Mouse (Mus musculus) kidney, adult 2 months (tissue): ENCODE measurements around the gene Cks1brt. TPM values are rescaled to one million over a fixed set of nuclear protein-coding genes. Genes with fewer than 3 reads are reported as not detected.

Experiments
- DNase-seq: peaks from one replicate; pipeline ENCODE4 v3.0.0; 2021
- H3K27ac ChIP-seq: fragments of 200-500 bp; 2 replicates; pipeline ENCODE4 v1.5.1; 2012; ENCODE audit warnings: low read depth, low read length, control low read depth, inconsistent platforms; ENCODE audit not compliant: insufficient read depth
- H3K27me3 ChIP-seq: fragments of 200-500 bp; replicated peaks from 2 replicates; pipeline ENCODE4 v1.6.1; 2012; ENCODE audit warnings: mild to moderate bottlenecking, moderate library complexity, low read length, inconsistent platforms; ENCODE audit not compliant: control insufficient read depth, insufficient read depth
- H3K36me3 ChIP-seq: fragments of 200-500 bp; 2 replicates; pipeline ENCODE4 v1.6.1; 2012; ENCODE audit warnings: mild to moderate bottlenecking, moderate library complexity, low read length, inconsistent platforms; ENCODE audit not compliant: control insufficient read depth, insufficient read depth
- H3K4me1 ChIP-seq: fragments of 200-500 bp; 2 replicates; pipeline ENCODE4 v1.6.1; 2011; ENCODE audit warnings: low read length; ENCODE audit not compliant: control insufficient read depth, insufficient read depth
- H3K4me3 ChIP-seq: fragments of 200-500 bp; 2 replicates; pipeline ENCODE4 v1.5.1; 2011; ENCODE audit warnings: mild to moderate bottlenecking, low read depth, low read length, control low read depth; ENCODE audit not compliant: insufficient read depth
- CTCF ChIP-seq: fragments of 200-500 bp; conservative IDR thresholded peaks from 2 replicates; pipeline ENCODE4 v1.5.1; 2011; ENCODE audit warnings: low read depth, mild to moderate bottlenecking, control low read depth, low read length, moderate library complexity, mixed read lengths; ENCODE audit not compliant: insufficient read depth, insufficient read length
- WGBS: fragments of 180-500 bp; shearing (Covaris S2); methylation state at CpG from one replicate; pipeline ENCODE4 v1.1.7; 2018; 5-methylcytosine and 5-hydroxymethylcytosine counted together
- polyA plus RNA-seq: library from polyadenylated mRNA; depleted of rRNA; stranded (reverse); fragments of >200 nt; gene quantifications from 2 replicates; pipeline ENCODE4 v1.2.3, GENCODE M21; 2012; rRNA removed

The Cks1brt gene
- polyA plus RNA-seq, 1 experiment, result not detected

GRCm38 (mm10) chr8:85220992-85221391, 69.3 kb downstream of the Cks1brt start:
- WGBS, result 28% methylated on average over 6 of the region's 6 CpGs
- H3K27ac ChIP-seq, result no peak overlapping the region
- peak; percentile 18 for DNase-seq

More at GRCm38 (mm10) chr8:85220992-85221391, 69.3 kb downstream of the Cks1brt start:
- no peaks in the 10 kb centered on the region for H3K27me3 ChIP-seq
- no peaks in the 10 kb centered on the region for H3K4me1 ChIP-seq
- H3K36me3 ChIP-seq, result no peaks in the 10 kb centered on the region
- TF ChIP-seq CTCF, result no peak
- H3K4me3 ChIP-seq, result no peak overlapping the region

Other genes starting within 250 kb of the Cks1brt start
- 3.2 and 6.0 TPM in 2 replicates for gene Klf1, start 250.0 kb upstream of the Cks1brt start, polyA plus RNA-seq
- gene Dnase2a, start 243.4 kb upstream of the Cks1brt start, polyA plus RNA-seq, result 19.0 and 20.1 TPM in 2 replicates
- gene Mast1, start 214.6 kb upstream of the Cks1brt start, polyA plus RNA-seq, result 0.18 and 0.38 TPM in 2 replicates
- not detected in 2 replicates for gene Rtbdn, start 204.9 kb upstream of the Cks1brt start, polyA plus RNA-seq
- not detected in 2 replicates for gene Gm49661, start 182.5 kb upstream of the Cks1brt start, polyA plus RNA-seq
- 304 and 376 TPM in 2 replicates for gene Prdx2, start 182.3 kb upstream of the Cks1brt start, polyA plus RNA-seq
- 29.4 and 34.4 TPM in 2 replicates for gene Rnaseh2a, start 182.2 kb upstream of the Cks1brt start, polyA plus RNA-seq
- gene Junb, start 173.2 kb upstream of the Cks1brt start, polyA plus RNA-seq, result 19.2 and 20.9 TPM in 2 replicates
- 34.5 and 34.6 TPM in 2 replicates for gene Hook2, start 161.3 kb upstream of the Cks1brt start, polyA plus RNA-seq
- not detected in 2 replicates for gene Best2, start 137.4 kb upstream of the Cks1brt start, polyA plus RNA-seq
- gene Asna1, start 126.6 kb upstream of the Cks1brt start, polyA plus RNA-seq, result 266 and 270 TPM in 2 replicates
- gene Trir, start 125.1 kb upstream of the Cks1brt start, polyA plus RNA-seq, result 103 and 111 TPM in 2 replicates
- 36.1 and 45.0 TPM in 2 replicates for gene Tnpo2, start 115.0 kb upstream of the Cks1brt start, polyA plus RNA-seq
- gene Fbxw9, start 91.9 kb upstream of the Cks1brt start, polyA plus RNA-seq, result 32.6 and 39.6 TPM in 2 replicates
- 0.91 TPM in 1 of 2 replicates, not detected in the other for gene Gm5741, start 83.9 kb upstream of the Cks1brt start, polyA plus RNA-seq
- gene Dhps, start 80.2 kb upstream of the Cks1brt start, polyA plus RNA-seq, result 26.0 and 30.8 TPM in 2 replicates
- gene Wdr83os, start 71.2 kb upstream of the Cks1brt start, polyA plus RNA-seq, result 141 and 157 TPM in 2 replicates
- gene Wdr83, start 70.6 kb upstream of the Cks1brt start, polyA plus RNA-seq, result 33.7 and 37.7 TPM in 2 replicates
- 111 and 116 TPM in 2 replicates for gene Man2b1, start 68.7 kb upstream of the Cks1brt start, polyA plus RNA-seq
- gene Zfp791, start 28.8 kb upstream of the Cks1brt start, polyA plus RNA-seq, result 0.76 and 0.84 TPM in 2 replicates
- not detected in 2 replicates for gene Olfr371, start 74.1 kb downstream of the Cks1brt start, polyA plus RNA-seq
- 6.9 and 9.9 TPM in 2 replicates for gene Orc6, start 147.7 kb downstream of the Cks1brt start, polyA plus RNA-seq
- 26.0 and 33.3 TPM in 2 replicates for gene Vps35, start 147.9 kb downstream of the Cks1brt start, polyA plus RNA-seq
- 0.62 and 0.77 TPM in 2 replicates for gene Mylk3, start 234.4 kb downstream of the Cks1brt start, polyA plus RNA-seq